Mouse (Mus musculus): ENCODE results near the gene Arhgef15. TPM values are rescaled to one million over a fixed set of nuclear protein-coding genes. Genes with fewer than 3 reads are reported as not detected.

Arhgef15 gene
- total RNA-seq, 2 experiments from 2014 or later, result 21.1 to 25.3 TPM

DNA sequence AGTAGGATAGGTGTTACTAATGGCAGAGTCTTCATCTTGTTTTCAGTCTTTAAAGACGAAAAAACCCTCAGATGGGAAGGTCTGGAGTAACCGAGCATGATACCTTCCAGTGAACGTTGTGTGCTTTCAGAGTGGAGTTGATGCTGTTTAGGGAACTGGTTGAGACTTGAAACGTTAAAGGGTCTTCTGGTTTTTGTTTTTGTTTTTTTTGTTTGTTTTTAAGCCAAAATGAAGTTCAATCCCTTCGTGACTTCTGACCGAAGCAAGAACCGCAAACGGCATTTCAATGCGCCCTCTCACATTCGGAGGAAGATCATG, 55.3 kb downstream of the Arhgef15 start:
- DNase-seq (ENCODE audit: extremely low spot score in 1 of 2, low spot score in 2 of 2), result no peak
- intact Hi-C loops (cut with DNase I), result no loop called here

DNA sequence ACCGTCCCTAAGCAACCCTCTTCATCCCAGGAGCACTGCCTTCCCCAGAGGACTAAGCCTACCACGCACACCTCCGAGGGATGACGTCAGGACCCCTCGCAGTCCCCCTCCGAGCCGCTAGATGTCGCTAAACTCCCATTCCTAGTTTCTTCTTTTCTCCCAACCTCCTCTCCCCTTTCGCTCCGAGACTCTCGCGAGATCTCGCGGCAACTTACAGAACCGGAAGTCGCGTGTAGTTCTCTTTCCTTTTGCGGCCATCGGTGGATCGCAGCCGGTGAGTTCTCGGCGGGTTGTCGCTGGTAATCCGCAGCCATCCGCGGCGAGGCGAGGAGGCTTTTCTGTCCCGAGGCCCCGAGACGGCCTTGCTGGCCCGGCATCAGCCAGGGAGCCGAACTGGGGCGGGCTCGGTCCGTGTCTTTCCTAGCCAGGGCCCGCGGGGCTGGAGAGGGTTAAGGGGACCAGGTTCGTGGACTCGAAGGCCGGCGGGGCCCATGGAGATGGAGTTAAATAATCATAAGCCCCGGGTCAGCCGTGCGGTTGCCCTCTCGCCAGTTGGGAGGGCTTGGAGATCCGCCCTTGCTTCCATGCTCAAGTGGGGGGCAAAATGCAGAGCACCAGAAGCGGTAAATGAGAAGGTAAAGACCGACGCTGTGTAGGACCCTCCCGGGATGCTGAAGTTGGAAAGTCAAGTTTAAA, 55.8 kb downstream of the Arhgef15 start, which contains the start of gene Rpl26:
Gene Rpl26, plus strand, starts transcription at position 233 of the 696 bp plus-strand sequence.
- intact Hi-C loops (cut with DNase I), result no loop called here
- DNase-seq (ENCODE audit: extremely low spot score in 1 of 2, low spot score in 2 of 2), result peak; percentile 98 to 99

DNA sequence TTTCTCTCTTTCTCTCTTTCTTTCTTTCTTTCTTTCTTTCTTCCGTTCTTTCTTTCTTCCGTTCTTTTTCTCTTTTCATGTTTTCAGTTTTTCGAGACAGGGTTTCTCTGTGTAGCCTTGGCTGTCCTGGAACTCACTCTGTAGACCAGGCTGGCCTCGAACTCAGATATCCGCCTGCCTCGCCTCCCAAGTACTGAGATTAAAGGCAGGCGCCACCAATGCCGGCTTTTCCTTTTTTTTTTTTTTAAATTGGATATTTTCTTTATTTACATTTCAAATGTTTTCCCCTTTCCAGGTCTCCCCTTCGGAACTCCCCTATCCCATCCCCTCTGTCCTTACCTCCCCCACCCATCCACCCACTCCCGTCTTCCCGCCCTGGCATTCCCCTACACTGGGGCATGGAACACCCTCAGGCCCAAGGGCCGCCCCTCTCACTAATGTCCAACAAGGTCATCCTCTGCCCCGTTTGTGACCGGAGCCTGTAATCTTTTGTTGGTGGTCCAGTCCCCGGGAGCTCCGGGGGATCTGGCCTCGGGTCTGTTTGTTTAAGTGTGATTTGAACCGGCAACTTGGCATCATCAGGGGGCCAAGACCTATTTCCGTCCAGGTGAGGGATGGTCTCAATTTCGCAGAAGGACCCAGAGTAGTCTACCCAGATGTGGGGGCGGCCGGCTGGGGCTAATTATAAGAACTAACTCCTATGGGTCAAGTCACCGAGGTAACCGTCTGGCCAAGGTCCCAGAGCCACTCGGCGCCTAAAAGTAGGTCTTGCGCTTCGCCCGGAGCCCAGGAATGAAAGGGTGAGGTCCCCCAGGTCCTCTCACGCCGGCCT, 56.5 kb downstream of the Arhgef15 start:
- DNase-seq (ENCODE audit: extremely low spot score in 1 of 2, low spot score in 2 of 2), result peak in 1 of 2 experiments; percentile 36
- intact Hi-C loops (cut with DNase I), result no loop called here

DNA sequence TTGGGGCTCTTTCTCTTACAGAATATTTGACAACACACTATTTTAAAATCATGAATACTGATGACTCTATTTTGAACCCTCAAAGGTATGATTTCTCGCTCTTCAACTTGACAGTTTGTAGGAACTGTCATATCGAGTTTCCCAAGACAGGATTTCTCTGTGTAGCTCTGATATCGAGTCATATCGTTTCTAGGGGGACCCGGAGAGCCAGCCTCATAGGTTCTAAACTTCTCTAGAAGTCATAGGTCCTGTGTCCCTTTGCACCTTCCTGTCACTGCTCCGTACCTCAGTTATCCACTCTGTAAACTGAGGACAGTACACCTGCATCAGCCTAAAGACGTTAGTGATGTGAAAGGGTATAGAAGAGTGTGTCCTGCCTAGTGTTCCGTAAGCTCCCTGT, 57.5 kb downstream of the Arhgef15 start:
- intact Hi-C loops (cut with DNase I), result no loop called here
- DNase-seq (ENCODE audit: extremely low spot score in 1 of 2, low spot score in 2 of 2), result no peak

DNA sequence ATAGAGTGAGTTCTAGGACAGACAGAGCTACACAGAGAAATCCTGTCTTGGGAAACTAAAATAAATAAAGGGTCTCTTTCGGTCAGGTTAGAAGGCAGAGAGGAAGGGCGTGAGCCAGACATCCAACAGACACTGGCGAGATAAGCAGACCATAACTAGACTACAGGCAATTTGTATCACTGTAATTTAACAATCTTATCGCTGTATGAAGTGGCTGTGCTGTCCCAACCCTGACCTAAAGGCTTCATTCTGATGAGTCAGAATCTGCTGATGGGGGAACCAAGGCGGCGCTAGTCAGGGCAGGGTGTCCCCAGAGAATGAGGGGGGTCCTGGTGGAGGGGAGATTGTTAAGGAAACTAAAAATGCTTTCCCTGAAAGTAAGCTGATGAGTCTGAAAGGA, 58.5 kb downstream of the Arhgef15 start:
- intact Hi-C loops (cut with DNase I), result no loop called here
- DNase-seq (ENCODE audit: extremely low spot score in 1 of 2, low spot score in 2 of 2), result no peak

DNA sequence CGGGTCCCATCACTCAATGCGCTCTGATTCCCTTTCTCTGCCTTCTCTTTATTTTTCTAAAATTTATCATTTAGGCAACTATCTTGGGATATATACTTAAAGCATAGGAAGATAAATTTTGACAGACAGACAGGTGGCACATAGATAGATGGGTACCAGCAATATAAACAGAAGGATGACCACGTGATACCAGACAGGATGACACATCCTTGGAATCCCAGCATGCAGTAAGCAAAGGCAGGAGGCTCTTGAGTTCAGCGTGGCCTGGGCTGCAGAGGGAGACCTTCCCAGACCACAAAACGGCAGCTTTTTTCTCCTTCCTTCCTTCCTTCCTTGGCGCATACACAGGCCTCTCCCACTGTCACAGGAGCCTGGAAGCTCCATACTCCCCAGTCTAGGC, 59.4 kb downstream of the Arhgef15 start:
- intact Hi-C loops (cut with DNase I), result no loop called here

DNA sequence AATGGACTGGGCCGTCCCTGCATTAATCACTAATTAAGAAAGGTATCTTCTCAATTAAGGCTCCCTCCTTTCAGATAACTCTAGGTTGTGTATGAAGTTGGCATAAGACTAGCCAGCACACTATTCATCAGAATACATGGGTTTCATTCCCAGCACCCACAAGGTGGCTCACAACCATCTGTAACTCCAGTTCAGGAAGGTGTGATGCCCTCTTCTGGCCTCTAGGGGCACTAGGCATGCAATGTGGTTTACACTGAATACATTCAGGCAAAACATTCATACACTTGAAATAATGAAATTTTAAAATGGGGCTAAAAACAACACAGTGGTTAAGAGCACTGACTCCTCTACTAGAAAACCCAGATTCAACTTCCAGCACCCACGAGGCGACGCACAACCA, 60.2 kb downstream of the Arhgef15 start:
- DNase-seq (ENCODE audit: extremely low spot score in 1 of 2, low spot score in 2 of 2), result no peak
- intact Hi-C loops (cut with DNase I), result no loop called here

More for the DNA sequence above, 59.4 kb downstream of the Arhgef15 start:
- DNase-seq (ENCODE audit: extremely low spot score in 1 of 2, low spot score in 2 of 2), result no peak

DNA sequence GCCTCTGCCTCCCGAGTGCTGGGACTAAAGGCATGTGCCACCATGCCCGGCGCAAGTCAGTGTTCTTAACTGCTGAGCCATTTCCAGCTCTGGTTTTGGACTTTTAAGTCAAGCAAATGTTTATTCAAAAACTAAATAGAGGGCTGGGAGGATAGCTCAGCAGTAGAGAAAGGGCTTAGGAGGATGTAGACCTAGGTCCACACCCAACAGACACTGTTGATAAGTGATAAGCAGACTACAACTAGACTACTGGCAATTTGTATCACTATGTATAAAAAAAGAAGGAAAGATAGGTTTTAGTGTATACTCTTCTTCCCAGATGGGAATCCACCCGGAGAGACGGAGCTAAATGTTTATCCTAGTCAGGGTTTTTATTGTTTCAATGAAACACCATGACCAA, 61.0 kb downstream of the Arhgef15 start:
- intact Hi-C loops (cut with DNase I), result no loop called here
- no peak for DNase-seq (ENCODE audit: extremely low spot score in 1 of 2, low spot score in 2 of 2)

DNA sequence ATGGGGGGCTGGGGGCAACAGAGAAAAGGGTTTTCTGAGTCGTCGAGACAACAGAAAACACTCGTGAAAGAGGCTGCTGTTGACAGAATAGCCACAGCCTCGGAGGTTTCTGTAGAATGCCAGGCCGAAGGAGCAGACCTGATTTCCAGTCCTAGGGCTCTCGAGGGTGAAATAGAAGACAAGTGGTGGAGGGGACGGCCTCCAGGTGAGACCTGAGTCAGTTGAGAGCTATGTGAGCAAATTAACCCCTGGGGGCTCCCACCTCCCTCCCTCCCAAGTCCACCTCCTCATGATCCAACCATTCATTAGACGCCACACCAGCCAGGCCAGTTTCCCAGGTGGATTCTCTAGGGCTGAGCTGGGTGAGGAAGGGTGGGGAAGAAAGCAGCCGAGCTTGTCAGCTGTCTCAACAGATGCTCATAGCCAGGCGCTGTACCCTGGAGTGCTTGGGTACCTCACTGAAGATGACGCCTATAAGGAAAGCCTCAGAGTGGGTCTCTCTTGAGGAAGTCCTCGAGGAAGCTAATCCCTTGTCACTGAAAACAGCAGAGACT, 63.3 kb downstream of the Arhgef15 start:
- intact Hi-C loops (cut with DNase I), result no loop called here
- no peak for DNase-seq (ENCODE audit: extremely low spot score in 1 of 2, low spot score in 2 of 2)

Small RNA genes within 50 kb of the gene (microRNA-seq; reads per million reads assigned to microRNA genes)
- 1.4 reads per million for gene Mir3062

Other genes with a start within 250 kb of the Arhgef15 start
- gene Ndel1, start 85.6 kb downstream of the Arhgef15 start, total RNA-seq (2021), result 10 to 100 TPM; 91.6 to 95.6 TPM
- not detected for gene Rnf222, start 68.9 kb downstream of the Arhgef15 start, total RNA-seq (2021)
- 100 to 1,000 TPM; 701 to 756 TPM for gene Rpl26, start 55.9 kb downstream of the Arhgef15 start, total RNA-seq (2021)
- 1 to 10 TPM in 1 of 2 experiments, under 1 TPM in 1; 0.73 to 1.2 TPM for gene Odf4, start 30.4 kb downstream of the Arhgef15 start, total RNA-seq (2021)
- 1 to 10 TPM; 3.2 to 3.6 TPM for gene Slc25a35, start 10.7 kb upstream of the Arhgef15 start, total RNA-seq (2021)
- 10 to 100 TPM; 17.2 to 17.5 TPM for gene Rangrf, start 17.7 kb upstream of the Arhgef15 start, total RNA-seq (2021)
- gene Pfas, start 51.0 kb upstream of the Arhgef15 start, total RNA-seq (2021), result 10 to 100 TPM; 24.4 to 28.1 TPM
- gene Ctc1, start 58.4 kb upstream of the Arhgef15 start, total RNA-seq (2021), result 10 to 100 TPM; 48.1 to 49.2 TPM
- gene Aurkb, start 88.2 kb upstream of the Arhgef15 start, total RNA-seq (2021), result 1 to 10 TPM; 3.0 to 3.1 TPM
- 10 to 100 TPM; 21.9 to 25.5 TPM for gene Borcs6, start 102.2 kb upstream of the Arhgef15 start, total RNA-seq (2021)
- 10 to 100 TPM; 12.0 to 12.1 TPM for gene Tmem107, start 113.3 kb upstream of the Arhgef15 start, total RNA-seq (2021)
- gene Vamp2, start 131.0 kb upstream of the Arhgef15 start, total RNA-seq (2021), result 1,000 to 10,000 TPM; 1,124 to 1,163 TPM
- 10 to 100 TPM; 71.2 to 83.9 TPM for gene Per1, start 137.7 kb upstream of the Arhgef15 start, total RNA-seq (2021)
- under 1 TPM; 0.57 to 0.73 TPM for gene Hes7, start 162.9 kb upstream of the Arhgef15 start, total RNA-seq (2021)
- gene 9130213A22Rik, start 165.1 kb upstream of the Arhgef15 start, total RNA-seq (2021), result under 1 TPM; 0.51 to 0.64 TPM
- gene Aloxe3, start 168.4 kb upstream of the Arhgef15 start, total RNA-seq (2021), result 1 to 10 TPM; 8.6 to 10.0 TPM
- under 1 TPM; 0.45 to 0.69 TPM for gene Alox12b, start 199.5 kb upstream of the Arhgef15 start, total RNA-seq (2021)
- 1 to 10 TPM; 3.5 to 3.6 TPM for gene Alox8, start 240.4 kb upstream of the Arhgef15 start, total RNA-seq (2021)

Data from left cerebral cortex, postnatal 10 days (tissue).